ENCODE assay signal across 8 mouse cellular contexts in the genomic region with DNA sequence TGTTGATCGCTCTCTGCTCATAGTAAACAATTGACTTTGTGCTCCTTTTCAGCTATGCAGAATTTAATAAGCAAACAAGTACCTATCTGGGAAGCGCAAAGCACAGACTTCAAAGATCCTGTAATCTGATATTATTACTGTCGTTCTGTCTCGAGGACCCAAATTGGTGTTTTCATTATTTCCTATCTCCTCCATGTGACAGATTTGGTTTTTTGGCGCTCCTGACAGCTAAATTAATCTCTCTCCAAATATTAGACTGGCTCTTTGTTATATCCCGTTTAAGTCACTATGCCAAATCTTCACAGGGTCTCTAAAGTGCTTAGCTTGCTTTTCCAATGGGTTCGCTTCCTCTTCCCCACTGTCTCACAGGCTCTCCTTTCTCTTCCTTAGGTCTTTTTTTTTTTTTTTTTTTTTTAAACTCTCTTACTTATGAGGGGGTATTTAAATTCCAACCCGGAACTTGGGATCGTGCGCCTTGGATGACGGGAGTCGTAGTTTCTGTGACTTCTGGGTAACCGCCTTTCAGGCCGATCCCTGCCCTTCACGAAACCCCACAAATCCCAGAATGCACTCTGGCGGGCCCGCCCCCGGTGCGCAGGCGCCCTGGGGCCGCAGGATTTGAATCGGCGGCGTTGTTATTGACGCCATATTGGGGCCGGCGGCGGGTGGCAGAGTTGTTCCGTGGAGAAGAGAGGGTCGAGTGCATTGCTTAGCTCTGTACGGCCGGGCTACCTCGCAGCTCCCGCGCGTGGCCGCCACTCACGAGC. TPM values are rescaled to one million over a fixed set of nuclear protein-coding genes. Genes with fewer than 3 reads are reported as not detected.
DNase-seq lines count a peak whose midpoint lies in the region; ATAC-seq lines count a peak whose summit lies in the region.

No protein-coding gene starts in this region.

- peak; percentile 98 for DNase-seq in MEL-GATA-1-ER (ENCODE audit: extremely low read depth, low read depth)
- DNase-seq in cerebellum, adult 8-10 months = peak; percentile 95
- peak; percentile 96 for DNase-seq in forelimb bud, embryonic 11.5 days (ENCODE audit: low read depth, low spot score)
- DNase-seq in layer of hippocampus, adult 9-10 months (ENCODE audit: low spot score) = peak; percentile 88
- peak; percentile 95 for DNase-seq in ovary, postnatal 10 days (ENCODE audit: low spot score)
- peak; percentile 93 to 95 for DNase-seq in thymus, postnatal 10 days (ENCODE audit: low spot score in 2 of 2)

- H3K4me3 ChIP-seq in lung, embryonic 16.5 days (ENCODE audit: low read length) = peak overlapping the region; percentile 96

- 1% methylated on average over 38 of the region's 38 CpGs for WGBS in lung, embryonic 16.5 days

- H3K27me3 ChIP-seq in lung, embryonic 16.5 days (ENCODE audit: control insufficient read depth, insufficient read depth, low read depth, low read length) = no peaks in the 10 kb centered on the region

- 0 out of 2 replicates have a peak, but pooled peaks cover under 1% of the 10 kb centered on the region for H3K36me3 ChIP-seq in lung, embryonic 16.5 days (ENCODE audit: control insufficient read depth, insufficient read depth, low read length)

- H3K9ac ChIP-seq in lung, embryonic 16.5 days (ENCODE audit: low read length) = peak overlapping the region; percentile 97

- peak overlapping the region; percentile 68 for H3K4me2 ChIP-seq in lung, embryonic 16.5 days (ENCODE audit: low read depth, low read length)

- peak; percentile 96 to 98 for ATAC-seq in hematopoietic stem cell, adult 5-6 weeks (replicated peaks in 1 of 2; ENCODE audit: insufficient read depth in 1 of 2, low FRiP score in 2 of 2, low TSS enrichment in 1 of 2, low read depth in 1 of 2, poor library complexity in 2 of 2, severe bottlenecking in 2 of 2)
- peak; percentile 95 for ATAC-seq in lung, embryonic 16.5 days (ENCODE audit: low read depth)

- peaks cover 9% of the 10 kb centered on the region for H3K4me1 ChIP-seq in lung, embryonic 16.5 days (replicated peaks; ENCODE audit: control insufficient read depth, insufficient read depth, low read length)

- H3K27ac ChIP-seq in lung, embryonic 16.5 days (ENCODE audit: low read length) = peak overlapping the region; percentile 95

- H3K9me3 ChIP-seq in lung, embryonic 16.5 days (ENCODE audit: control insufficient read depth, low read length) = no peaks in the 10 kb centered on the region

RNA-seq across cellular contexts. Expression of a gene that starts 0.6 kb away (rescaled TPM):
- 55.5 and 66.7 TPM in 2 replicates for total RNA-seq in hematopoietic stem cell, adult 5-6 weeks (2017)
- 20.0 and 26.0 TPM in 2 replicates for polyA plus RNA-seq in lung, embryonic 16.5 days (2015; fragmentation: Nextera tagmentation; extraction: Ambion mirVana)

Comparison
In these comparisons a context has a peak if more than half of its experiments do, and no peak if none do; other contexts are left out.
1. Peak in every context shown above with its lines: DNase-seq, ATAC-seq, H3K4me3 ChIP-seq and H3K27ac ChIP-seq.